Mouse (Mus musculus): ENCODE results near the gene Slc18b1. TPM values are rescaled to one million over a fixed set of nuclear protein-coding genes. Genes with fewer than 3 reads are reported as not detected.
"Not testable (repeated sequence)": the region's sequence is repeated elsewhere in the genome, so short reads cannot be mapped to it uniquely, and the experiment has no call there.

Gene Slc18b1
- total RNA-seq (2014; fragmentation: Nextera tagmentation) = 2.8 TPM in 1 of 2 replicates, not detected in the other
- not detected in 2 replicates for total RNA-seq (2017)

GRCm38 (mm10) chr10:23796551-23797503 is at the start of gene Slc18b1:
Gene Slc18b1, plus strand, starts transcription at chr10:23796986.
- peak; percentile 84 for ATAC-seq (replicated peaks; ENCODE audit: poor library complexity, severe bottlenecking)

- ATAC-seq (replicated peaks; ENCODE audit: poor library complexity, severe bottlenecking) = no peak
Observed at GRCm38 (mm10) chr10:23754166-23754565, 42.6 kb upstream of the Slc18b1 start.

GRCm38 (mm10) chr10:23777288-23777945 is 19.4 kb upstream of the Slc18b1 start:
- ATAC-seq (replicated peaks; ENCODE audit: poor library complexity, severe bottlenecking) = peak; percentile 10; the same call in 1 of the 2 replicates

- peak; percentile 69 for ATAC-seq (replicated peaks; ENCODE audit: poor library complexity, severe bottlenecking)
Observed at GRCm38 (mm10) chr10:23780539-23781275, 16.1 kb upstream of the Slc18b1 start.

GRCm38 (mm10) chr10:23781760-23782735 is 14.7 kb upstream of the Slc18b1 start:
- no peak for ATAC-seq (replicated peaks; ENCODE audit: poor library complexity, severe bottlenecking)

- no peak for ATAC-seq (replicated peaks; ENCODE audit: poor library complexity, severe bottlenecking)
Observed at GRCm38 (mm10) chr10:23782855-23783492, 13.8 kb upstream of the Slc18b1 start.

- no peak for ATAC-seq (replicated peaks; ENCODE audit: poor library complexity, severe bottlenecking)
Observed at GRCm38 (mm10) chr10:23783493-23783884, 13.3 kb upstream of the Slc18b1 start.

- no peak for ATAC-seq (replicated peaks; ENCODE audit: poor library complexity, severe bottlenecking)
Observed at GRCm38 (mm10) chr10:23784121-23784520, 12.7 kb upstream of the Slc18b1 start.

GRCm38 (mm10) chr10:23785599-23785998 is 11.2 kb upstream of the Slc18b1 start:
- not testable (repeated sequence) for ATAC-seq (replicated peaks; ENCODE audit: poor library complexity, severe bottlenecking)

- no peak for ATAC-seq (replicated peaks; ENCODE audit: poor library complexity, severe bottlenecking)
Observed at GRCm38 (mm10) chr10:23786040-23786439, 10.7 kb upstream of the Slc18b1 start.

- ATAC-seq (replicated peaks; ENCODE audit: poor library complexity, severe bottlenecking) = 0 out of 2 replicates have a peak, but pooled peaks have one; percentile 0
Observed at GRCm38 (mm10) chr10:23786631-23787038, 10.2 kb upstream of the Slc18b1 start.

GRCm38 (mm10) chr10:23787062-23787821 is 9.5 kb upstream of the Slc18b1 start, which contains the start of gene Rps12:
Gene Rps12, minus strand, starts transcription at chr10:23787275.
- ATAC-seq (replicated peaks; ENCODE audit: poor library complexity, severe bottlenecking) = peak; percentile 93

GRCm38 (mm10) chr10:23788056-23788600 is 8.7 kb upstream of the Slc18b1 start:
- ATAC-seq (replicated peaks; ENCODE audit: poor library complexity, severe bottlenecking) = no peak

- no peak for ATAC-seq (replicated peaks; ENCODE audit: poor library complexity, severe bottlenecking)
Observed at GRCm38 (mm10) chr10:23795871-23796520, 790 bp upstream of the Slc18b1 start.

- no peak for ATAC-seq (replicated peaks; ENCODE audit: poor library complexity, severe bottlenecking)
Observed at GRCm38 (mm10) chr10:23797606-23798005, 820 bp downstream of the Slc18b1 start.

GRCm38 (mm10) chr10:23798142-23798541 is 1.4 kb downstream of the Slc18b1 start:
- ATAC-seq (replicated peaks; ENCODE audit: poor library complexity, severe bottlenecking) = no peak

GRCm38 (mm10) chr10:23799933-23800332 is 3.1 kb downstream of the Slc18b1 start:
- no peak for ATAC-seq (replicated peaks; ENCODE audit: poor library complexity, severe bottlenecking)
